Mouse (Mus musculus) testis, adult 2 months (tissue): ENCODE measurements around the gene Tssk1. TPM values are rescaled to one million over a fixed set of nuclear protein-coding genes. Genes with fewer than 3 reads are reported as not detected.

Experiments
- H3K27ac ChIP-seq: fragments of 200-500 bp; 2 replicates; pipeline ENCODE4 v1.5.1; 2012; ENCODE audit warnings: low read depth, low read length; ENCODE audit not compliant: control insufficient read depth, insufficient read depth
- H3K27me3 ChIP-seq: fragments of 200-500 bp; 2 replicates; pipeline ENCODE4 v1.6.1; 2012; ENCODE audit warnings: mild to moderate bottlenecking, low read length, moderate library complexity; ENCODE audit not compliant: control insufficient read depth, insufficient read depth
- H3K36me3 ChIP-seq: fragments of 200-500 bp; 2 replicates; pipeline ENCODE4 v1.6.1; 2012; ENCODE audit warnings: mild to moderate bottlenecking, low read length; ENCODE audit not compliant: control insufficient read depth, insufficient read depth
- H3K4me1 ChIP-seq: fragments of 200-500 bp; 2 replicates; pipeline ENCODE4 v1.6.1; 2012; ENCODE audit warnings: low read length; ENCODE audit not compliant: control insufficient read depth, insufficient read depth
- H3K4me3 ChIP-seq: fragments of 200-500 bp; 2 replicates; pipeline ENCODE4 v1.5.1; 2012; ENCODE audit warnings: low read depth, mild to moderate bottlenecking, low read length, moderate library complexity, mixed read lengths; ENCODE audit not compliant: control insufficient read depth
- CTCF ChIP-seq: fragments of 200-500 bp; IDR thresholded peaks from 2 replicates; pipeline ENCODE4 v1.5.1; 2012; ENCODE audit warnings: low read depth, mild to moderate bottlenecking, inconsistent platforms, low read length, moderate library complexity; ENCODE audit not compliant: control insufficient read depth, insufficient read depth, insufficient replicate concordance
- POLR2A ChIP-seq: fragments of 200-500 bp; IDR thresholded peaks from 2 replicates; pipeline ENCODE4 v1.6.1; 2012; ENCODE audit warnings: low read depth, mild to moderate bottlenecking, inconsistent platforms, low read length, moderate library complexity; ENCODE audit not compliant: control insufficient read depth
- polyA plus RNA-seq: library from polyadenylated mRNA; depleted of rRNA; stranded (reverse); fragments of >200 nt; gene quantifications from 2 replicates; pipeline ENCODE4 v1.2.3, GENCODE M21; 2012

Tssk1 gene
- polyA plus RNA-seq, 1 experiment = 177 TPM

DNA sequence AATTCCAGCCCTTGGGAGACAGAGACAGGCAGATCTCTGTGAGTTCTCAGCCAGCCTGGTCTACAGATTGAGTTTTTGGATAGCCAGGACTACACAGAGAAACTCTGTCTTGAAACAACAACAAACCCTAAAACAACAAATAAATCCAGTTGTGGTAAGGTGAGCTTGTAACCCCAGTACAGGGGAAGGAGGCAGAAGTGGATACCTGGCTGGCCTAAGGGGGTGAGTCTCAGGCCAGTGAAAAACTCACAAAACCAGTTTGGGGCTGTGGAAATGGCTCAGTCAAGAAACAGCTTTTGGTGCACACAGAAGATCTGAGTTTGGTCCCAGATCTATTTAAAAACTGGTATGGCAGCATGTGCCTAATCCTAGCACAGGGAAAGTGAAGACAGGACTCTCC, 11.8 kb upstream of the Tssk1 start:
- H3K27me3 ChIP-seq = no peaks in the 10 kb centered on the region
- peaks cover 2% of the 10 kb centered on the region; the same call in 1 of the 2 replicates for H3K4me1 ChIP-seq
- no peak overlapping the region for H3K4me3 ChIP-seq
- no peak for TF ChIP-seq POLR2A
- TF ChIP-seq CTCF = no peak
- H3K27ac ChIP-seq = no peak overlapping the region
- no peaks in the 10 kb centered on the region for H3K36me3 ChIP-seq

DNA sequence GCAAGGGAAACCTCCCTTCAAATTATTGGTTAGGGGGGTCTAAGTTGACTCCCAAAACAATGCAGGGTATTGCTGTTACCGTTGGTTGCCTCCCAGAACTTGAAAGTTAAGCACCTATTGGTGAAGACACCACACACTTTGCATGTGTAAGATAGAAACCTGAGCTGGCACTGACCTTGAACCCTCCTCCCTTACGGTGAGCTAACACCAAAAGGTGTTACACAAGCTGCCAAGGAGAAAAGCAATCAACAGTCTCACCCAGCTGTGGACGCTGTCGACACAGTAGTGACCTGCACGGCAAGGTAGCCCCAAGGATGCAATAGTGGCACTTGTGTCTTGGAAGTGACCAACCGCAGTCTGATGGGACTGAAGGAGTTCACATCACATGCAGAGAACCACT, 9.9 kb upstream of the Tssk1 start:
- H3K36me3 ChIP-seq = no peaks in the 10 kb centered on the region
- peaks cover 2% of the 10 kb centered on the region; the same call in 1 of the 2 replicates for H3K4me1 ChIP-seq
- no peak overlapping the region for H3K4me3 ChIP-seq
- H3K27ac ChIP-seq = no peak overlapping the region
- TF ChIP-seq CTCF = no peak
- TF ChIP-seq POLR2A = no peak
- H3K27me3 ChIP-seq = no peaks in the 10 kb centered on the region

DNA sequence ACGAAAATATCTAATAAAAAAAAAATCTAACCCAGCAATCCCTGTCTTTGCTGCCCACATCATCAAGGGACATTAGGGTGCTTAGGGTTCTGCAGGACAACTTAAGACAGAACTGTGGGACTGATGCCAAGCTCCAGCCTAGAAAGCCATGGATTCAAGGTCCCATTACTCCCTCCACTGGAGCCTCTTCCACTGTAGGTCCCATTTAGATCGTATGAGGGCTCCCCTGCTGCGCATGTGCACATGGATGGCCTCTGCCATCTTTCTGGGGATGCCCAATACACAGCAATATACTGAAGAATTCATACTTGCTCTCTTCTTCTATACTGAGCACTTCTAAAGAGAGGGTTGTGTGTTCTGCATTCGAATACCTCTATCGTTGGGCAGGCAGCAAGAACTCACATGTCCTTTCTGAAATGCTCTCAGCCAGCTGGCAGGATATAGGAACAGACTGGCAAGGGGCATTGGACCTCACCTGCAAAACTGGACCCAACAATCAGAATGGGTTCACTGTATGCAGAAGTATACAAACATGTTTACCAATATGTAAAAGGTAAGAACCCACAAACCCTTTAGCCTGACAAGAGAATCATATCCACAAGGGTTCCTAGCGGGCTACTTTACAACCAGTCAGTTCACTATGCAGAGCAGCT, 4.2 kb upstream of the Tssk1 start:
- Histone ChIP-seq H3K36me3 (no peaks in the 10 kb centered on the region), H3K4me1 (peaks cover 8% of the 10 kb centered on the region), H3K27me3 (no peaks in the 10 kb centered on the region), H3K27ac (no peak overlapping the region), H3K4me3 (peak overlapping the region; percentile 99)
- TF ChIP-seq CTCF (no peak), POLR2A (no peak)

DNA sequence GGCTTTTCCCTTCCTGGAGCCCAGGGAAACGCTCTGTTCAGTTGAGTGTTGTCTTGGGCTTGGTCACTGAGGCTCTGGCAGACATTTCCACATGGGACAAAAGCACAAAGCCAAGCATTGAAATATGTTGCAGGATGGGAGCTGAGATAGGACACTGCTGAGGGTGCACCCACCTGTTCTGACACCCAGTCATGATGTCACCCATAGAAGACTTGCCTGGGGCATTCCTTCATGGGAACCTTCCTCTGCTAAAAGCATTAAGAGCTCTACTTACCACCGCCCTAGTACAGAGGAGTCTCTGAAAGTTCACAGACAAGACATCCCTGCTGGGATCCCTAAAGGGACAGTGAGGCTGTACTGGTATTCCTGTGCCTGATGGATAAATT, 3.7 kb upstream of the Tssk1 start:
- Histone ChIP-seq H3K27ac (no peak overlapping the region), H3K4me3 (peak overlapping the region; percentile 99), H3K4me1 (peaks cover 8% of the 10 kb centered on the region), H3K27me3 (no peaks in the 10 kb centered on the region), H3K36me3 (no peaks in the 10 kb centered on the region)
- no peak for TF ChIP-seq CTCF
- TF ChIP-seq POLR2A = no peak

DNA sequence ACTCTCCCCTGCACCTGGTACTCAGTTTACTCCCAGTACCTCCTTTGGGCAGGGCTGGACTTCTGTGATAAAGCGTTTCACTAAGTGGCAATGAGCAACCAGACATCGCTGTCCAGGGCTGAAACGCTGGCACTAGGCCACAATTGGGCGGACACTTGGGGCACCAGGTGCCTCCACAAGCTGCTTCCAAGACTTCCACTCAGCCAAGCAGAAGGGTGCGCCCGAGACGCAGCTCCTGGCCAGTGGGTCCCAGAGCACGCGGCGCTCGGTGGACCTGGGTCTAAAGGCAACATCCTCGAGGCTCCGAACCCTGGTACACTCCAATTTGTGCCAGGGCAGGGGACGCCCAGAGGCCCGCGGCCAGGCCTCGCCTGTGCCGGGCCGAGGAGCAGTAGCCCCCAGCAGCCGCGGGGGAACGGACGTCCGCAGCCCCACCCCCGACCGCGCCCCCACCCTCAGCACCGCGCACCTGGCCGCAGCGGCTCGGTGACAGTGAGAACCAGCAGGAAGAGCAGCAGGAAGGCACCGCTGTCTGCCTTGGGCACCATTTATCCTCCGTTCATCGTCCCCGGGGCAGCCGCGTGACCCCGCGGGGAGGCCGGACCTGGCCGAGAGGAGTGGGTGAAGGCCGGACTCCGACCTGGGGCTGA, 3.0 kb upstream of the Tssk1 start:
- Histone ChIP-seq H3K27me3 (no peaks in the 10 kb centered on the region), H3K4me1 (peaks cover 8% of the 10 kb centered on the region), H3K36me3 (no peaks in the 10 kb centered on the region), H3K27ac (peak overlapping the region; percentile 95), H3K4me3 (peak overlapping the region; percentile 99)
- TF ChIP-seq CTCF (no peak), POLR2A (no peak)

DNA sequence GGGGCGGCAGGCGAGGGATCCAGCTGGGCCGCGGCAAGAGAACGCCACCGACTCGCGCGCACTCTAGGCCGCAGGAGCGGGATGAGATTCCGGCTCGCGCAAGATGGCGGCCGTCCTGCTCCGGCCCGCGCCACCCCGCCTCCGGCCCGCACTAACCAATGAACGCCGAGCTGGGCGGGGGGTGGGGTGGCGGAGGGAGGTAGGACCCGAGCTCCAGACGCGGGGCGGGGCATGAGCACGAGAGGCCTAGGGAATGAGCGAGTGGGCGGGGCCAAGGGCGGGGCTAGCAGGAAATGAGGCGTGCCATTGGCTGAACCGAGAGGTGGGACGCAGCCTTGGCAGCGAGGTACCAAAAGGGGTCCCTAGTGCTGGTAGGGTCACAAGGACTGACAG, 2.5 kb upstream of the Tssk1 start, which contains the start of gene Gm20518:
Gene Gm20518 (minus strand): TSS at position 105 of the 393 bp plus-strand sequence.
- H3K4me3 ChIP-seq = peak within 1 kb of the TSS; percentile 99
- no peaks in the 10 kb centered on the region for H3K27me3 ChIP-seq
- no peak for TF ChIP-seq CTCF
- peak; percentile 63 for TF ChIP-seq POLR2A
- peak within 1 kb of the TSS; percentile 95 for H3K27ac ChIP-seq
- no peaks in the 10 kb centered on the region for H3K36me3 ChIP-seq
- peaks cover 8% of the 10 kb centered on the region for H3K4me1 ChIP-seq

DNA sequence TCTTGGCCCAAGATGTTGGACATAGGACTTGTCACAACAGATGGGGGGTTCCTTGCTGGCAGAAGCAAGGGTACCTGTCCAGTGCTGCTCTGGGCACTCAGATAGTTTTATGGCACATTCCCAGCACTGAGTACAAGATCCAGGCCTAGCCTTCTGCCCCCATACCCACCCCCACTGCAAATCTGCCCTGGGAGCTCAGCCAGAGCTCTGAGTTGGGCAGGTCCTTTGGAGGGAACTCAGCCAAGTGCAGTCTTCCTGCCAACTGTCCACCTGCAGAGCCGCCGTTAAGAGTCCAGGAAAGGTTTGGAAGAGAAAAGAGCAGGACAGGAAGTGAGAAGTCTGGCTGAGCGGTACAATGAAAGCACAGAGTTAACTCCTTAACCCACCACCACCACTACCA, 1.4 kb upstream of the Tssk1 start:
- Histone ChIP-seq H3K36me3 (no peaks in the 10 kb centered on the region), H3K4me3 (peak overlapping the region; percentile 90), H3K27ac (no peak overlapping the region), H3K4me1 (peaks cover 8% of the 10 kb centered on the region), H3K27me3 (no peaks in the 10 kb centered on the region)
- TF ChIP-seq POLR2A = no peak
- TF ChIP-seq CTCF = no peak

DNA sequence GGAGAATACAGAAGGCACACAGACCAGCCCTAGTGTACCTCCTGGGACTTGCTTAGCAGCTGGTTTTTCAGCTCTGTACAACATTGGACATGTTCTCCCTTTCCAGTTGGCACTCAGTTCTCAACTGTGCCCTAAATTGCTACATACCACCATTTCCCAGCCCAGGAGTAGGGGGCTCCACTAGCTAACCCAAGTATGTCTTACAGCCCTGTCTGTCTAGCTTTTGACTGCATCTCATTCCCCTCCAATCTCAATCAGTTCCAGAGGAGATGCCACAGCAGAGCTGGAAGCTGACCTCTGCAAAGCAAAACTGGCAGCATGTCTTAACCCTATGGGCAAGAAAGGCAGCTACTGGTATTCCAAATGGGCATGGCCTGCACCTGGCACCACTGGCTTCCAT, 2.1 kb downstream of the Tssk1 start:
- TF ChIP-seq POLR2A (no peak), CTCF (no peak)
- H3K36me3 ChIP-seq = 0 out of 2 replicates have a peak, but pooled peaks cover 2% of the 10 kb centered on the region
- no peaks in the 10 kb centered on the region for H3K4me1 ChIP-seq
- no peaks in the 10 kb centered on the region for H3K27me3 ChIP-seq
- no peak overlapping the region for H3K27ac ChIP-seq
- peak overlapping the region; percentile 90 for H3K4me3 ChIP-seq
